Mouse (Mus musculus) heart, adult 10 weeks (tissue): ENCODE measurements around the gene 1810046K07Rik. TPM values are rescaled to one million over a fixed set of nuclear protein-coding genes. Genes with fewer than 3 reads are reported as not detected.

Experiments
- polyA plus RNA-seq: library from polyadenylated mRNA; stranded (reverse); fragments of 350-450 nt; fragmentation: Illumina TruSeq; extraction: RNeasy Lipid Tissue Mini Kit (QIAGEN cat#74804); gene quantifications from one replicate; pipeline ENCODE4 v1.2.3, GENCODE M21; 2014; ENCODE audit warnings: low read depth, low replicate concordance

The 1810046K07Rik gene
- polyA plus RNA-seq = not detected

GRCm38 (mm10) chr9:51328731-51329130 is at the start of gene 1810046K07Rik:
TSS of gene 1810046K07Rik (minus strand) at chr9:51328917.

GRCm38 (mm10) chr9:51278500-51279381 is 50.0 kb downstream of the 1810046K07Rik start, which contains the start of gene Colca2:
TSS of gene Colca2 (minus strand) at chr9:51278569.

Other genes with a start within 250 kb of the 1810046K07Rik start
- gene 4833427G06Rik, start 226.8 kb downstream of the 1810046K07Rik start, polyA plus RNA-seq = not detected
- gene Gm32742, start 163.4 kb downstream of the 1810046K07Rik start, polyA plus RNA-seq = not detected
- gene Pou2af1, start 115.2 kb downstream of the 1810046K07Rik start, polyA plus RNA-seq = 0.39 TPM
- gene Colca2, start 50.3 kb downstream of the 1810046K07Rik start, polyA plus RNA-seq = 2.1 TPM